Mouse (Mus musculus) monocyte, adult 2 months (primary cell): ENCODE results near the gene Obp2a.
A peak's percentile ranks its signal among the peaks of the same experiment; 100 is the strongest.
"Not testable (repeated sequence)": the region's sequence is repeated elsewhere in the genome, so short reads cannot be mapped to it uniquely, and the experiment has no call there.

Experiments used
- DNase-seq, 2 experiments: peaks; one replicate each; pipeline ENCODE4 v3.0.0; 2022; ENCODE audit warnings: low spot score in 2 of 2, low read depth in 1 of 2

Obp2a gene

GRCm38 (mm10) chr2:25699743-25700142 is at the start of gene Obp2a:
TSS of gene Obp2a (plus strand) at chr2:25700043.
- DNase-seq, result not testable (repeated sequence)

GRCm38 (mm10) chr2:25652902-25653301 is 46.9 kb upstream of the Obp2a start, which contains the start of gene Lcn8:
TSS of gene Lcn8 (plus strand) at chr2:25653120.
- no peak for DNase-seq

GRCm38 (mm10) chr2:25654502-25654901 is 45.3 kb upstream of the Obp2a start:
- no peak for DNase-seq

- no peak for DNase-seq
Measured at GRCm38 (mm10) chr2:25656691-25657090, 43.2 kb upstream of the Obp2a start.

GRCm38 (mm10) chr2:25657246-25657645 is 42.6 kb upstream of the Obp2a start:
- no peak for DNase-seq

- no peak for DNase-seq
Measured at GRCm38 (mm10) chr2:25657652-25658051, 42.2 kb upstream of the Obp2a start, which contains the start of gene Lcn5. TSS of gene Lcn5 (plus strand) at chr2:25657952.

- no peak for DNase-seq
Measured at GRCm38 (mm10) chr2:25660279-25660678, 39.6 kb upstream of the Obp2a start.

- DNase-seq, result no peak
Measured at GRCm38 (mm10) chr2:25661245-25661970, 38.4 kb upstream of the Obp2a start.

- peak in 1 of 2 experiments; percentile 10 for DNase-seq
Measured at GRCm38 (mm10) chr2:25663511-25663910, 36.3 kb upstream of the Obp2a start.

- no peak for DNase-seq
Measured at GRCm38 (mm10) chr2:25664125-25664524, 35.7 kb upstream of the Obp2a start.

- DNase-seq, result no peak
Measured at GRCm38 (mm10) chr2:25666516-25666915, 33.3 kb upstream of the Obp2a start.

GRCm38 (mm10) chr2:25676486-25676885 is 23.4 kb upstream of the Obp2a start, which contains the start of gene Lcn6:
TSS of gene Lcn6 (plus strand) at chr2:25676786.
- no peak for DNase-seq

- DNase-seq, result no peak
Measured at GRCm38 (mm10) chr2:25679559-25679958, 20.3 kb upstream of the Obp2a start.

- DNase-seq, result no peak
Measured at GRCm38 (mm10) chr2:25682426-25682825, 17.4 kb upstream of the Obp2a start, which contains the start of gene Lcn10. TSS of gene Lcn10 (plus strand) at chr2:25682726.

- DNase-seq, result no peak
Measured at GRCm38 (mm10) chr2:25686941-25687340, 12.9 kb upstream of the Obp2a start.

- DNase-seq, result peak; percentile 16 to 29
Measured at GRCm38 (mm10) chr2:25694605-25695004, 5.2 kb upstream of the Obp2a start.

GRCm38 (mm10) chr2:25696951-25697350 is 2.9 kb upstream of the Obp2a start:
- DNase-seq, result no peak

- no peak for DNase-seq
Measured at GRCm38 (mm10) chr2:25698696-25699095, 1.1 kb upstream of the Obp2a start.

- no peak for DNase-seq
Measured at GRCm38 (mm10) chr2:25701001-25701400, 1.2 kb downstream of the Obp2a start.

GRCm38 (mm10) chr2:25703706-25704105 is 3.9 kb downstream of the Obp2a start:
- no peak for DNase-seq

GRCm38 (mm10) chr2:25706643-25707481 is 7.0 kb downstream of the Obp2a start, which contains the start of gene Bmyc:
TSS of gene Bmyc (plus strand) at chr2:25706739.
- DNase-seq, result peak in 1 of 2 experiments; percentile 25

- DNase-seq, result no peak
Measured at GRCm38 (mm10) chr2:25708121-25708520, 8.3 kb downstream of the Obp2a start.
